Mouse (Mus musculus) heart, adult 2 months (tissue): ENCODE data around the gene Cr2.

Experiments
- CTCF ChIP-seq: fragments of 200-600 bp; IDR thresholded peaks from 2 replicates; pipeline ENCODE4 v1.8.1; 2022; ENCODE audit warnings: antibody characterized with exemption, mild to moderate bottlenecking, moderate library complexity
- EP300 ChIP-seq: fragments of 200-500 bp; IDR thresholded peaks from 2 replicates; pipeline ENCODE4 v1.6.1; 2011; ENCODE audit warnings: low read depth, low read length, control low read depth; ENCODE audit not compliant: insufficient read depth
- POLR2A ChIP-seq: fragments of 200-500 bp; IDR thresholded peaks from 2 replicates; pipeline ENCODE4 v1.6.1; 2011; ENCODE audit warnings: mild to moderate bottlenecking, low read depth, low read length, control low read depth; ENCODE audit not compliant: insufficient read depth

GRCm38 (mm10) chr1:195129867-195130266 lies 46.6 kb downstream of the Cr2 start:
- TF ChIP-seq CTCF (no peak), POLR2A (no peak), EP300 (no peak)
